Mouse (Mus musculus) embryonic fibroblast, embryonic 13.5 days (primary cell): ENCODE data around the gene Rnd2.

ENCODE experiments used
- CTCF ChIP-seq: IDR thresholded peaks from 2 replicates; pipeline ENCODE4 v1.5.1; 2011; ENCODE audit warnings: mild to moderate bottlenecking, control low read depth, low read length, moderate library complexity, borderline replicate concordance; ENCODE audit not compliant: insufficient read depth
- POLR2A ChIP-seq: IDR thresholded peaks from 2 replicates; pipeline ENCODE4 v1.6.1; 2011; ENCODE audit warnings: low read depth, mild to moderate bottlenecking, control low read depth, low read length, moderate library complexity

DNA sequence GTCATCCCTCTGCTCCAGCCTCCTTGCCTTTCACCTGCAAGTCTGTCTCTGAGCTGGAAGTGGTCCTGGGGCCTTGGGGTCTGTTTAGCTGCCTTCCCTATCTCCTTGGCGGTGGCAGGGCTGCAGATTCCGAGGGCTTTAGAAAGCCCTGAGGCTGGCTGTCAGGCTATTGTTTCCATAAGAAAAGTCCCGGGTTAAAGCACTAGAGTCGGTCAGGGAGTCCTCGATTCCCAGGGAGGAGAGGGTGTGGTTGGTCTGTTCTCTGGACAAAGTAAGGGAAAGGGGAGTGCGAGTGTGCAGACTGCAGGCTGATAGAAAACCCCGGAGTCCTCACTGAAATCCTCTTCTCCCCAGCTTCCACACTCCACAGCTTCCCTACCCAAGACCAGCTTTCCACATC, 5.4 kb downstream of the Rnd2 start:
- TF ChIP-seq POLR2A (no peak), CTCF (no peak)
